Mouse (Mus musculus): ENCODE results near the gene Gm7954.
"Not testable (repeated sequence)": the region's sequence is repeated elsewhere in the genome, so short reads cannot be mapped to it uniquely, and the experiment has no call there.

Gene Gm7954

DNA sequence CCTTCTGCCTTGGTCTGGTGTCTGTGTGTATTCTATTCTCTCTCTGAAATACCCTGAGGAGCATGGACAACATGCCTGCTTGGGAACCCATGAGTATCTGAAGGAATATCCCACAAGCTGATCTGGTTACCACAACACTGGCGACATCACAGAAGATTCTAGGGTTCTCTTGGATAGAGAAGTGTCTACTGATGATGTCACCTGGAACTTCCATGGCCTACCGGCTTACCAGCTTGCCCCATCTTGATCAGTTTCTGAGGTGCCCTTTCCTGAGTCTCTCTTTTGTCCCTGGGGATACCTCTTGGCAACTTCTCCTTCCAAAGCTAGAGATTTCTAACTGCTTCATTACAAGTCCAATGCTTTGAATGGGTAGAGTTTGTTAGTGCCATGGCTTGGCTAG is at the start of gene Gm7954:
Gm7954 (minus strand) TSS at position 101 of the 400 bp plus-strand sequence.
- DNase-seq, result not testable (repeated sequence)

DNA sequence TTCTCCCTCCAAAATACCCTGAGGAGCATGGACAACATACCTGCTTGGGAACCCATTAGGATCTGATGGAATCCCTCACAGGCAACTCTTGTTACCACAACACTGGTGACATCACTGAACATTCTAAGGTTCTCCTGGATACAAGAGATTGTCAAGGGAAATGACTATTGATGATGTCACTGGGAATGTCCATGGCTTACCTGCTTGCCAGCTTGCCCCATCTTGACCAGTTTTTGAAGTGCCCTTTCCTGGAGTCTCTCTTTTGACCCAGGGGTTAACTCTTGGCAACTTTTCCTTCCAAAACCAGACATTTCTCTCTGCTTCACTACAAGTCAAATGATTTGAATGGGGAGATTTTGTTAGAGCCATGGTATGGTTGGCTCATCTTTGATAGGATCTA is 36.1 kb upstream of the Gm7954 start, which contains the start of gene Gm3486:
Gm3486 (minus strand) TSS at position 101 of the 400 bp plus-strand sequence.
- DNase-seq, result not testable (repeated sequence)

DNA sequence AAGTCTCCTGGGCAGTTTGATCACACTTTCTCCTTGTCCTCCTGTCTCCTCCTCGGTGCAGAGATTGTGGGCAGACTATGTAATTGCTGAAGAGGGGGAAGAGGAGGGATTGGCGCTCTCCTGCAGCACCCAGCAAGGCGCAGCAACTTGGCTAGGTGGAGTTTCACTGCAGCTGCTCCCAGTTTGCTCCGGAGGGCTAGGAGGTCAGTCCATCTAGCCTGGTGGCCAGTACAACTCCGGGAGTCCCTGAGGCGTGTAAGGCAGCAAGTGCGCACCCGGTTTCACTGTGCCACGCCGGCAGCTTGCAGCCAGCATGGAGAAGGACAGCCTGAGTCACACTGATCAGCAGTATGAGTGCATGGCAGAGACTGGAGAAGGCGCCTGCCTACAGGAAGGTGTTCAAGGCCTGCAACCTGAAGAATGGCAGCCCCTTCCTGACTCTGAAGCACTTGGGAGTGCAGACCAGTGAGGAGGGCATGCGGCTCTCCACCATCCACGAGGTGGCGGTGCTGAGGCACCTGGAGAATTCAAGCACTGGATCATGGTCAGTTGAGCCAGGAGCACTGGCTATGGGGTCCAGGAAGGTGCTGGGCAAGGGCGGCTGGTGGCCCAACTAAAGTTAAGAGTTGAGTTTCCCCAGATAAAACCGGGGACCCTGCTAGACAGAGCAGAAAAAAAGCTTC is 27.8 kb downstream of the Gm7954 start:
- peak; percentile 37 for DNase-seq

DNA sequence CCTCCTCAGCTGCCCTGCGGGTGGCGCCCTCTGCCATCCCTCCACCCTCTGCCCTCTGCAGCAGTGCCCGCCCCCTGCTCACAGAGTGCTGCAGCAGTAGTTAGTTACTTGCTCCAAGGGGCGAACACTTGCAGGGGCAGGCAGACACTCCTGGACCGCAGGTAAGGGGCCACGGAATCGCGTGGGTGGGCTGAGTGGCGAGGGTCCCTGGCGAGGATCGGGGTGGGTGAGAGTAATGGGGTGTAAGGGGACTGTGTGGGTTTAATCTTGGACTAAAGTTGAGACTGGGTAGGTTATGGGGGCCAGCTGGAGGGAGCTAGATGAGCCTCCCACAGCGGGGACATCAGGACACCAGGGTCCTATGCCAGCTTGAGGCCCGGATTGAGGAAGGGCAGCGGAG is 28.6 kb downstream of the Gm7954 start:
- not testable (repeated sequence) for DNase-seq

DNA sequence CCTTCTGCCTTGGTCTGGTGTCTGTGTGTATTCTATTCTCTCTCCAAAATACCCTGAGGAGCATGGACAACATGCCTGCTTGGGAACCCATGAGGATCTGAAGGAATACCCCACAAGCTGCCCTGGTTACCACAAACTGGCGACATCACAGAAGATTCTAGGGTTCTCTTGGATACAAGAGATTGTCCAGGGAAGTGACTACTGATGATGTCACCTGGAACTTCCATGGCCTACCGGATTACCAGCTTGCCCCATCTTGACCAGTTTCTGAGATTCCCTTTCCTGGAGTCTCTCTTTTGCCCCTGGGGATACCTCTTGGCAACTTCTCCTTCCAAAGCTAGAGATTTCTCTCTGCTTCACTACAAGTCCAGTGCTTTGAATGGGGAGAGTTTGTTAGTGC is 45.1 kb downstream of the Gm7954 start, which contains the start of gene Gm6482:
Gm6482 (minus strand) TSS at position 101 of the 400 bp plus-strand sequence.
- DNase-seq, result not testable (repeated sequence)

Measured in lung, postnatal 36 days (tissue).